Mouse (Mus musculus) layer of hippocampus, adult 2 months (tissue): ENCODE results near the gene Shank3. TPM values are rescaled to one million over a fixed set of nuclear protein-coding genes. Genes with fewer than 3 reads are reported as not detected.

Source experiments
- DNase-seq, 2 experiments: peaks; one replicate each; pipeline ENCODE4 v3.0.0; 2022; ENCODE audit warnings: low spot score in 2 of 2
- H3K27ac ChIP-seq: fragments of 200-600 bp; 2 replicates; pipeline ENCODE4 v1.8.1; 2022
- H3K4me3 ChIP-seq: fragments of 200-600 bp; 2 replicates; pipeline ENCODE4 v1.8.1; 2022; ENCODE audit warnings: mild to moderate bottlenecking
- CTCF ChIP-seq: fragments of 200-600 bp; conservative IDR thresholded peaks from 2 replicates; pipeline ENCODE4 v1.8.1; 2022; ENCODE audit warnings: antibody characterized with exemption, mild to moderate bottlenecking, moderate library complexity
- total RNA-seq, 2 experiments: library from RNA; stranded (reverse); gene quantifications; 2 replicates each; pipeline ENCODE4 v1.2.3; 2021

Gene Shank3
- total RNA-seq, 2 experiments from 2014 or later: 243 to 251 TPM

DNA sequence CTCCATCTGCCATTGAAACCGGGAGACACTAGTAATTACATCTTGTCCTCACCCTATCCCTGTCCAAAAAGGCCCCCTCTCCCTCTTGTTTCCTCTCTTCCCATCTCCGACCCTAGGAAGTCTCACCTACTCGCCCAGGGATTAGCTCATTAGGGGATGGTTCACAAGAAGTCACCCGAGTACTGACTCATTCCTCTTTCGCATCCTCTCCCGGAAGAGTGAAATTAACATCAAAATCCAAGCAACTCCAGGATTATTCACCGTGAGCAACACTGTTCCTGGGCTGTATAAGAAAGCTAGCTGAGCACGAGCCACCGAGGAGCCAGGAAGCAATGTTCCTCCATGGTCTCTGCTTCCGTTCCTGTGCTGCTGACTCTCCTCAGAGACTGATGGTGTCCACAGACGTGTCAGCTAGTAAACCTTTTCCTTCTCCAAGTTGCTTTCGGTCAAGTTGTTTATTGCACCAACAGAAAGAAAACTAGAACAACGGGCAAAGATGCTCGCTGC lies 10.8 kb upstream of the Shank3 start:
- H3K4me3 ChIP-seq: no peak overlapping the region
- H3K27ac ChIP-seq: no peak overlapping the region
- no peak for DNase-seq
- TF ChIP-seq CTCF: no peak

- H3K4me3 ChIP-seq: no peak overlapping the region
- DNase-seq: no peak
- peak; percentile 73 for TF ChIP-seq CTCF
- H3K27ac ChIP-seq: no peak overlapping the region
These were observed 4.5 kb upstream of the Shank3 start for GRCm38 (mm10) chr15:89494970-89495369.

GRCm38 (mm10) chr15:89496131-89496530 lies 3.3 kb upstream of the Shank3 start:
- Histone ChIP-seq H3K27ac (no peak overlapping the region), H3K4me3 (no peak overlapping the region)
- no peak for TF ChIP-seq CTCF
- DNase-seq: no peak

- DNase-seq: no peak
- H3K27ac ChIP-seq: peak overlapping the region; percentile 97; the same call in 1 of the 2 replicates
- no peak overlapping the region for H3K4me3 ChIP-seq
- TF ChIP-seq CTCF: no peak
These were observed 2.6 kb upstream of the Shank3 start for GRCm38 (mm10) chr15:89496841-89497240.

DNA sequence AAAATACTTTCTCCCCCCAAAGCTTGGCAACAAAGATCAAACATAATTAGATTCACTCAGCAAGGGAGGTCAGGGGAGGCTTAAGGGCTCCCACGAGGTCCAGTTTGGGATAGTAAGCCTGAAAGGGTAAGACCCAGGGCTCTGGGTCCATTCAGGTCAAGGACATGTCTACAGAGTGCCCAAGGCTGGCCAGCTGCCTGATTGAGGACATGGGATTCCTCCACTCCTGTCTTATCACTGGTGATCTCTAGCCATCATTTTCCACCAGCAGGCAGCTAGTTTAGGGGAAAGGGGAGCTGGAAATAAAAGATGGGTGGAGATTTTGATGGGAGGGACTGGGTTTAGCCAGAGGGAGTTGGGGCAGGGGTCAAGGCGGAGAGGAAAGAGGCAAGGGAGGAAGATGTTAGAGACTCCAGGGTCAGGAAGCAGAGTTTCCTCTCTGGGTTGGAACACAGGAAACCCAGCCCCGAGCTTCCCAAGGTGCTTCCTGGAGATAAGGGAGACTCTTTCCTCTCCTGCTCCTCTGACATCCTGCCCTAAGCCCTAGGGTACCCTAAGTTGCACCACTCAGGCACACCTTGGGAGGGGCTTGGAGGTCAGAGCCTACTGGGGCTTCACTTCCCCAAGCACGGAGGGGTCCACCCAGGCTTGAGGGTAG lies 1.9 kb upstream of the Shank3 start:
- TF ChIP-seq CTCF: no peak

GRCm38 (mm10) chr15:89498049-89498960 lies 1.1 kb upstream of the Shank3 start:
- peak; percentile 81 for DNase-seq
- TF ChIP-seq CTCF: no peak; the same call in 1 of the 2 replicates
- Histone ChIP-seq H3K4me3 (peak overlapping the region; percentile 81), H3K27ac (peak overlapping the region; percentile 97)

More for the DNA sequence above, 1.9 kb upstream of the Shank3 start:
- Histone ChIP-seq H3K4me3 (peak overlapping the region; percentile 81), H3K27ac (peak overlapping the region; percentile 97)
- DNase-seq: no peak

DNA sequence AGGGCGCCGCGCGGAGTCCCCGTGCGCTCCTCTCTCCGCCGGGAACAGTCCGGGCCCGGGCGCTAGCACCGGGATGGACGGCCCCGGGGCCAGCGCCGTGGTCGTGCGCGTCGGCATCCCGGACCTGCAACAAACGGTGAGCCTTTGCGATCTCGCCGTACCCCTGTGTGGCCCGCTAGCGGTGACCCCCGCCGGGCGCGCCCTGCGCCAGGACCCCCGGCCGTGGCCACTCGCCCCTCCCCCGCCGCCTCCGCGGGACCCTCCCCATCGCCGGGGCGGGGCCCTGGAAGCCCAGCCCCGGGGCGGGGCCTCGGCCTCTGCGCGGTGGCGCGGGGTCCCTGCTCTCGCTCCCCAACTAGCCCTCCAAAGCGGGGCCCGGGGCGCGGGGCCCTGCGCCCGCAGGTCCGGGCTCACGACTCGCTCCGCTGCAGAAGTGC lies 379 bp downstream of the Shank3 start:
- peak overlapping the region; percentile 81 for H3K4me3 ChIP-seq
- no peak for TF ChIP-seq CTCF
- H3K27ac ChIP-seq: peak overlapping the region; percentile 97
- DNase-seq: peak in 1 of 2 experiments; percentile 72

GRCm38 (mm10) chr15:89500221-89500791 lies 883 bp downstream of the Shank3 start:
- no peak for DNase-seq
- Histone ChIP-seq H3K27ac (peak overlapping the region; percentile 97), H3K4me3 (peak overlapping the region; percentile 81)
- no peak for TF ChIP-seq CTCF

DNA sequence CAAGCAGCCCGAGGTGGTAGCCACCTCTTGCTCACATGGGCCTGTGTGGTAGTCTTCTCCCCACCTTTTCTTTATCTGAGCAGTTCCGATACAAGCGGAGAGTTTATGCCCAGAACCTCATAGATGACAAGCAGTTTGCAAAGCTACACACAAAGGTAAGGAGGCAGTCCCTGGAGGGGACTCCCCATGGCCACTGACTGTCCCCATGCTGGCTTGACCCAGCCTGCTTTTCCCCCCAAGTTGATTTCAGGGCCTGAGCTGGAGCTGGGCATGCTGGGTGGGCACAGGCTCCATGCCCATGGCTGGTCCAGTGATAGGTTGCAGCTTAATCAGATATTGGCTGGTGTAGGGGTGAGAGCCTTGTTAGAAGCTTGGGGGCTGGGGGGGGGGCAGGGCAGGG lies 1.9 kb downstream of the Shank3 start:
- DNase-seq: no peak
- no peak for TF ChIP-seq CTCF
- Histone ChIP-seq H3K4me3 (no peak overlapping the region), H3K27ac (no peak overlapping the region)

GRCm38 (mm10) chr15:89504838-89505237 lies 5.4 kb downstream of the Shank3 start:
- no peak for DNase-seq
- H3K4me3 ChIP-seq: no peak overlapping the region
- no peak for TF ChIP-seq CTCF
- no peak overlapping the region for H3K27ac ChIP-seq

- TF ChIP-seq CTCF: no peak
- Histone ChIP-seq H3K4me3 (no peak overlapping the region), H3K27ac (no peak overlapping the region)
- no peak for DNase-seq
These were observed 8.3 kb downstream of the Shank3 start for GRCm38 (mm10) chr15:89507751-89508150.

GRCm38 (mm10) chr15:89512679-89513078 lies 13.3 kb downstream of the Shank3 start:
- DNase-seq: no peak
- no peak overlapping the region for H3K4me3 ChIP-seq
- no peak for TF ChIP-seq CTCF
- H3K27ac ChIP-seq: no peak overlapping the region

GRCm38 (mm10) chr15:89521951-89522350 lies 22.5 kb downstream of the Shank3 start:
- DNase-seq: no peak
- TF ChIP-seq CTCF: no peak
- Histone ChIP-seq H3K4me3 (no peak overlapping the region), H3K27ac (peak overlapping the region; percentile 10; the same call in 1 of the 2 replicates)
